Mouse (Mus musculus): ENCODE results near the gene Gm42421.

GRCm38 (mm10) chr5:143980858-143981257 lies 52.9 kb downstream of the Gm42421 start:
- TF ChIP-seq CTCF (IDR thresholded peaks at IDR 0.05; ENCODE audit: low read depth, low read length): no peak
- no peak for TF ChIP-seq POLR2A (IDR thresholded peaks at IDR 0.05; ENCODE audit: borderline replicate concordance, low read depth, low read length)

Measured in bone marrow macrophage, adult 2 months (primary cell).